Mouse (Mus musculus): ENCODE results near the gene Tsen34.
"Not testable (repeated sequence)": the region's sequence is repeated elsewhere in the genome, so short reads cannot be mapped to it uniquely, and the experiment has no call there.

Tsen34 gene

DNA sequence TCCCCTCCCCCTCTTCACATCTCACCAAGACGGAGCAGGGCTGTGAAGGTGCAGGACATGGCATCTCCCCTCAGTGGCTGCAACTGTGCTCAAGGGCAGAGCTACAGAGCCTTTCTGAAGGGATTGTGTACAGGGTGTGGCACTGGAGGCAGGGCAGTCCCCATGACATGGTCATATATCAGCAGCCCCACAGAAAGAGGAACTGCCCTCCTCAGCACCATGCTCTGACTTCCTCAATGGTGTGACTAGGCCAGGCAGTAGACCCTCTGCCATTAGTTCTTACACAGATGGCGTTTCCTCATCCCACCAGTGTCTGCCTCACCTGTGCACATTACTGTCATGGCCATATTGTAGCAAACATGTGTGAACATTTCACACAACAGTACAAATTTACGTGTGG lies 27.6 kb downstream of the Tsen34 start, which contains the start of gene Pirb:
TSS of gene Pirb (minus strand) at position 124 of the 400 bp plus-strand sequence.
- not testable (repeated sequence) for DNase-seq (ENCODE audit: extremely low spot score)

DNA sequence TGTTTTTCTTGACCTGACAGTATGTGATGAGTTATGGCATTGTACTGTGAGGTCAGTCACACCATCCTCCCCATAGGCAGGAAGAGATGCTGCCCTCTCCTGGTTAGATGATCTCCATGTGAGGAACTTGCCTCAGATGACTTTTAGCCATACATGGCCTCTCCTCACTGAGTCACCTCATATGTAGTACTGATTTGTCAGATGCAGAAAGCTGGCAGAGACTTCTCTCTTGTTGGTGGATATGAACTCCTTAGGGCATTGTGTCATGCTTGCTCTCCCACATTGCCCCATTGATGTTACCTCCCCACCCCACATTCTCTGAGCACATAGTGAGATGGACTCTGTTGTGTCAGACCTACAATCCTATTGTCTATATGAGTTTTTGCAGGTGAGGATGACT lies 32.8 kb downstream of the Tsen34 start:
- DNase-seq (ENCODE audit: extremely low spot score): not testable (repeated sequence)

DNA sequence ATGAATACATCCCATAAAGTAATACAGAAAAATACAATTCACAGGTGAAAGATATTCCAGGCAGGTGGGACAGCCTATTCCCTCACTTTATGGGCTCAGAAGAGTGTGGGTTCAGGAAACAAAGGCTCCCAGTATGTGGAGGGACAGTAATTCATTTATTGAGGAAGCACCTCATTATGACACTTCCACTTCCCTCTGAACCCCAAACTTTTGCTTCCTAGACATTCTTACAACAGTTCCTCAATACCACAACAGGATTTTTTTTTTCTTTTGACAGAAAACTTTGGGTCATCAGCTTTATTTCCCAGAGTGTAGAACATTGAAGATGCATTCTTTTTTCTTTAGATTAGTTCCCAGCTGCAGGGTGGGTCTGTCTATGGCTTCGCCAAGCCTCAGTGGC lies 40.0 kb downstream of the Tsen34 start:
- DNase-seq (ENCODE audit: extremely low spot score): not testable (repeated sequence)
